Mouse (Mus musculus) neural tube, embryonic 11.5 days (tissue): ENCODE results near the gene Mt2. TPM values are rescaled to one million over a fixed set of nuclear protein-coding genes. Genes with fewer than 3 reads are reported as not detected.
"Not testable (repeated sequence)": the region's sequence is repeated elsewhere in the genome, so short reads cannot be mapped to it uniquely, and the experiment has no call there.

ENCODE experiments used
- ATAC-seq: fragments of 200-750 bp; cut with Nextera tagmentation; 2 replicates; pipeline ENCODE4 v1.8.0; 2017; ENCODE audit warnings: moderate number of reproducible peaks, mild to moderate bottlenecking, moderate TSS enrichment, moderate library complexity; ENCODE audit not compliant: insufficient read depth, low FRiP score, low TSS enrichment
- DNase-seq: peaks from one replicate; pipeline ENCODE4 v3.0.0-alpha.2; 2015; ENCODE audit warnings: low spot score
- H3K27ac ChIP-seq: fragments of 300-500 bp; sonication (generic); 2 replicates; pipeline ENCODE4 v1.5.1; 2014; ENCODE audit warnings: low read depth, mild to moderate bottlenecking, low read length
- H3K27me3 ChIP-seq: fragments of 300-500 bp; sonication (generic); 2 replicates; pipeline ENCODE4 v1.6.1; 2014; ENCODE audit warnings: mild to moderate bottlenecking, low read length, mixed read lengths; ENCODE audit not compliant: control insufficient read depth, insufficient read depth
- H3K36me3 ChIP-seq: fragments of 300-500 bp; sonication (generic); 2 replicates; pipeline ENCODE4 v1.6.1; 2014; ENCODE audit warnings: mild to moderate bottlenecking, low read length, moderate library complexity, mixed read lengths; ENCODE audit not compliant: control insufficient read depth, insufficient read depth
- H3K4me1 ChIP-seq: fragments of 300-500 bp; sonication (generic); 2 replicates; pipeline ENCODE4 v1.6.1; 2014; ENCODE audit warnings: low read length, mixed read lengths; ENCODE audit not compliant: control insufficient read depth, insufficient read depth
- H3K4me2 ChIP-seq: fragments of 300-500 bp; sonication (generic); 2 replicates; pipeline ENCODE4 v1.6.1; 2014; ENCODE audit warnings: low read depth, mild to moderate bottlenecking, moderate library complexity
- H3K4me3 ChIP-seq: fragments of 300-500 bp; sonication (generic); 2 replicates; pipeline ENCODE4 v1.5.1; 2014; ENCODE audit warnings: low read depth, low read length
- H3K9ac ChIP-seq: fragments of 300-500 bp; sonication (generic); 2 replicates; pipeline ENCODE4 v1.6.1; 2014; ENCODE audit warnings: mild to moderate bottlenecking, low read length
- H3K9me3 ChIP-seq: fragments of 300-500 bp; sonication (generic); 2 replicates; pipeline ENCODE4 v1.6.1; 2016; ENCODE audit warnings: low read length; ENCODE audit not compliant: control insufficient read depth
- WGBS: fragments of 180-500 bp; shearing (Covaris S2); extraction: QIAGEN DNeasy Blood & Tissue Kit; methylation state at CpG from one replicate; pipeline ENCODE4 v1.1.7; 2014; 5-methylcytosine and 5-hydroxymethylcytosine counted together
- polyA plus RNA-seq: library from polyadenylated mRNA; unstranded; fragments of >200 nt; fragmentation: Nextera tagmentation; extraction: Ambion mirVana; gene quantifications from 2 replicates; pipeline ENCODE4 v1.2.1, GENCODE M21; 2014

Gene Mt2
- 21.2 and 29.9 TPM in 2 replicates for polyA plus RNA-seq

DNA sequence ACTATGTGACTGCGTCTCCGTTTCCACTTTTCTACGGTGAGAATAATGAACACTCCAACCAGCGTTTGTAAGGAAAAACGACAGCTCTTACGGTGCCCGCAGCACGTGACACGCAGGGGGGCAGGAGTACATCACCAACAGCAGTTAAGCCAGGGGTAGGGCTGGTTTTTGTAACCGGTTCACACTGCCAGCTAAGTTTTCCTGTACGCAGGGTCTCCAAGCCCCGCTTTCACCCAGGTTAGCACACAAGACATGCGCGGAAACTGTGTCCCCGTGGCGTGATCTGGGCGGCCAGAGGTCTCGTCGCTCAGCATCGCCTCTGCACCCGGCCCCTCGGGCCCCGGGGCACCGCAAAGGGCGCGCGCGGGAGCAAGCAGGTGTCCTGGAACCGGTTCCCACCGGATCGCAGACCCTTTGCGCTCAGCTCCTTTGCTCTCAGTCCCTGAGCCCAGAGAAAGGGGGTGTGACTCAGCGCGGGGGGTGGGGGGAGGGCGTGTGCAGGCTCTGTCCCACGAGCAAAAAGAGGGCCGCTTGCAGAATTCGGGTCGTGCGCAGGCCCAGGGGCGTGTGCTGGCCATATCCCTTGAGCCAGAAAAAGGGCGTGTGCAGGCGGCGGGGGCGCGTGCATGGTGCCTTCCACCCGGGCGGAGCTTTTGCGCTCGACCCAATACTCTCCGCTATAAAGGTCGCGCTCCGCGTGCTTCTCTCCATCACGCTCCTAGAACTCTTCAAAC lies at the start of gene Mt2:
Gene Mt2, plus strand, starts transcription at position 590 of the 734 bp plus-strand sequence.
- H3K9ac ChIP-seq: peak within 1 kb of the TSS; percentile 29
- H3K36me3 ChIP-seq: no peaks in the 10 kb centered on the region
- no peaks in the 10 kb centered on the region for H3K9me3 ChIP-seq
- peak within 1 kb of the TSS; percentile 37 for H3K4me3 ChIP-seq
- WGBS: under 1% methylated on average over 56 of the region's 56 CpGs
- H3K27me3 ChIP-seq: peaks cover 52% of the 10 kb centered on the region
- ATAC-seq (peak; percentile 27; the same call in 1 of the 2 replicates), DNase-seq (peak; percentile 63)
- H3K4me2 ChIP-seq: peak within 1 kb of the TSS; percentile 77
- H3K4me1 ChIP-seq: peaks cover 13% of the 10 kb centered on the region
- no peak within 1 kb of the TSS for H3K27ac ChIP-seq

DNA sequence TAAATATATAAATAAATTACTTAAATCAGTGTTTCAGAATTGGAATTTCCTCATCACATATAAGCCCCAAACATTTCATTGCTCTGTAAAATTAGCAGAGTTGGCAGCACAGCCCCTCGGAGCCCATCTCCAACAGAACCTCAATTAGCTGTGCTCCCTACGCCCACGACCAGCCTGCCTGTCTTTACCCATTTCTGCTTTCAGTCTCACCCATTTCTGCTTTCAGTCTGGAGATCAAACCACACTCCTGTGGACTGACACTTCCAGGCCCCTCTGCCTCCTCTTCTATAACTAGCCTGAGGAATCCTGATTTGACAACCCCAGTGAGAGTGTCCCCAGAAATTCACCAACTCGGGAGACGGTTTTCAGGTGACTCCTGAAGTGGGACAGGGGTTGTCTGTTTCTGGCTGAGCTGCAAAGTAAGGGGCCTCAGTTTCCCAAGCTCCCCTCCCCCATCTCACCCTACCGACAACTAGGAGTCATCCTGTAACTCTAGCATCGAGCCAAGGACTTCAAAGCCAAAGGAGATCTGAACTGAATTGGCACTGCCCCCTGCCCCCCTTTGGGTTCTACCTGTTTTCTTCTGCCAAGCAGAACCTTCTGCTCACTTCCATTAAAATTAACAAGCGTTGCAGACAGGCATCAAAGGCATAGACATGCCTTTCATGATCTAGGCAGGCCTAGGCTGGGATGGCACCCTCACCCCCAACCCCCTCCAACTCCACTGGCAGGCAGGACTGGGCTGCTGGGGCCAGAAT lies 49.6 kb upstream of the Mt2 start:
- WGBS: 49% methylated on average over 8 of the region's 8 CpGs
- Histone ChIP-seq H3K9ac (no peak overlapping the region), H3K4me1 (peaks cover 6% of the 10 kb centered on the region), H3K4me3 (no peak overlapping the region), H3K9me3 (no peaks in the 10 kb centered on the region), H3K27me3 (no peaks in the 10 kb centered on the region), H3K4me2 (no peak overlapping the region), H3K27ac (no peak overlapping the region), H3K36me3 (no peaks in the 10 kb centered on the region)
- no peak for ATAC-seq
- no peak for DNase-seq

DNA sequence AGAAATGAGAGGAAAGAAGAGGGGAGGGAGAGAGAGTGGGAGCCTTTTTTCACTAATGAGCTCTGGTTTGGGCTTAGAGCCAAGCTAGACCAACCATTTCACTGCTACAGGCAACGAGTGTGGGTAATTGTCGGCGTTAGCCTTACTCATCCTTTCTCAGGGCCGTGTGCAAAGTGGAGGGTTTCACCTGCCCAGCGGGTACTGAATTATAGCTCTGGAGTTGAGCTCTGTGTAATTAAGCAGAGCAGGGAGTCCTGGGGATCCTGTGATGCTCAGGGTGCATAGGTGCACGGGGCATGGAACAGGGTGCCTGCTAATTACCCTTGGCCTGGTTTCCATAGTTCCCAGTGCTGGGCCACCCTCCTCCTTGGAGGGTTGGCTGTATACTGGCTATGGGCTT lies 44.8 kb upstream of the Mt2 start:
- Histone ChIP-seq H3K4me2 (no peak overlapping the region), H3K9ac (no peak overlapping the region), H3K4me1 (no peaks in the 10 kb centered on the region), H3K27me3 (no peaks in the 10 kb centered on the region), H3K36me3 (no peaks in the 10 kb centered on the region), H3K9me3 (no peaks in the 10 kb centered on the region), H3K4me3 (no peak overlapping the region), H3K27ac (no peak overlapping the region)
- WGBS: 87% methylated on average over 6 of the region's 6 CpGs
- ATAC-seq (no peak), DNase-seq (no peak)

DNA sequence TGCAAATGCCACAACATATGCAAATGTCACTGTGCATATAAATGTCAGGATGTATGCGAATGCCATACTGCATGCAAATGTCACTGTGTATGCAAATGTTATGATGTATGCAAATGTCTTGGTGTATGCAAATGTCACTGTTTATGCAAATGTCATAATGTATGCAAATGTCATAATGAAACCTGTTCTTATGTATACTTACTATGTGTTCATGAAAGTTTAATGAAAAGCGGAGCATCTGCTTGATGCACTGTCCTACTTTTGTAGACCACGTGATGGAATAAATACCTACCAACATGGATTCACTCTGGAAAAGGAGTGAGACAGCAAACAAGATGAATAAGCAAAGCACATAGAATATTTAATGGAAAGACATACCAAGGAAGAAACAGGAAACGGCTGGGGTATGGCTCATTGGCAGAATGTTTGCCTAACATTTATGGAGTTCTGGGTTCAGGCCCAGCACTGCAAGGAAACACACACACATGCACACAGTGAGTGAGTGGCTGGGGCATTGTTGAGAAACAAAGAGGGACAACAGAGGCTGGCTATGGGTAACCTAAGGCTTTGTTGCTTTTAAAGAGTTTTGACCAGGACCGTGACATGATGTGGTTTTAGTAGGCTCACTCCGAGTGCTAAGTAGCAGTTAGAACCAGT lies 43.2 kb upstream of the Mt2 start:
- no peak for ATAC-seq
- Histone ChIP-seq H3K4me1 (no peaks in the 10 kb centered on the region), H3K27ac (no peak overlapping the region), H3K4me2 (no peak overlapping the region), H3K4me3 (no peak overlapping the region), H3K27me3 (no peaks in the 10 kb centered on the region), H3K9ac (no peak overlapping the region), H3K36me3 (no peaks in the 10 kb centered on the region), H3K9me3 (no peaks in the 10 kb centered on the region)
- WGBS: 79% methylated on average over 6 of the region's 6 CpGs
- DNase-seq: no peak

DNA sequence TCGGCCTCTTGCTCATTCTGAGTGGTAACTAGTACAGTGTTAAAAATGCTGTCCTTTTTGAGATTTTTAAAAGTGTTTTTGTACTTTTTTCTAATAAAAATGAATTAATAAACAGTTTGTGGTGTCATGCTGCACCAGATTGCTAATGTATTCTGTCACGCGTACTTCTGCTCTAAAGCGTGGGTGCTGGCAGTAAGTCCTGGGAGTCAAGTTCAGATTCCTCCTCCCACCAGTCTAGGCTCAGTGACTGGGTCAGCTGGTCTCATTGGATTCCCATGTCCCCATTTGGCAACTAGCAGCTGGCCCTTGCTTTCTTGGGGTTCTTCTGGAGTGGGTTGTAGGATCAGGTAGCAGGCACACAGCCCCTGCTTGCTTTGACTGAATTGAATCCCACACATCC lies 42.3 kb upstream of the Mt2 start:
- Histone ChIP-seq H3K4me3 (no peak overlapping the region), H3K9me3 (no peaks in the 10 kb centered on the region), H3K36me3 (no peaks in the 10 kb centered on the region), H3K27ac (no peak overlapping the region), H3K4me1 (no peaks in the 10 kb centered on the region), H3K9ac (no peak overlapping the region), H3K4me2 (no peak overlapping the region), H3K27me3 (no peaks in the 10 kb centered on the region)
- ATAC-seq (no peak), DNase-seq (no peak)
- 85% methylated on average over 4 of the region's 4 CpGs for WGBS

DNA sequence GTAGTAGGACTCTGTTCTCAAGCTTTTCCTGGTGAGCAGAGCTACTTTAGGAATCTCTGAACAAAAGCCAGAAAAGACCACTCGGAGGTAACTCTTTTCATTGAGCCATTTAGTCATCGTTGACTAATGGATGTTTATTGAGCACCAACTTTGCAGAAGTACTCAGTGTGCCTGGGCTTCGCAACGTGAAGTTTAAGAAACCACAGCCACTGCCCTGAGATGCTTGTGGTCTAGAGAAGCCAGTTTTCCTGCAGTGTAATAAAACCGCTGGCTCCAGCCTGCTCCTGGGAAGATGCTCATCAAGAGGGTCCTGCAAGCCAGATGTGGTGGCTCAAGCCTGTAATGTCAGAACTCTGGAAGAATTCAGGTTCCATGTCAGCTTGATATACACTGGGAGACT lies 40.4 kb upstream of the Mt2 start:
- ATAC-seq: no peak
- no peak overlapping the region for H3K4me2 ChIP-seq
- H3K9me3 ChIP-seq: no peaks in the 10 kb centered on the region
- H3K9ac ChIP-seq: no peak overlapping the region
- H3K4me3 ChIP-seq: no peak overlapping the region
- H3K27ac ChIP-seq: no peak overlapping the region
- no peaks in the 10 kb centered on the region for H3K4me1 ChIP-seq
- WGBS: 67% methylated on average over 5 of the region's 5 CpGs
- no peak for DNase-seq
- H3K36me3 ChIP-seq: no peaks in the 10 kb centered on the region
- H3K27me3 ChIP-seq: no peaks in the 10 kb centered on the region

DNA sequence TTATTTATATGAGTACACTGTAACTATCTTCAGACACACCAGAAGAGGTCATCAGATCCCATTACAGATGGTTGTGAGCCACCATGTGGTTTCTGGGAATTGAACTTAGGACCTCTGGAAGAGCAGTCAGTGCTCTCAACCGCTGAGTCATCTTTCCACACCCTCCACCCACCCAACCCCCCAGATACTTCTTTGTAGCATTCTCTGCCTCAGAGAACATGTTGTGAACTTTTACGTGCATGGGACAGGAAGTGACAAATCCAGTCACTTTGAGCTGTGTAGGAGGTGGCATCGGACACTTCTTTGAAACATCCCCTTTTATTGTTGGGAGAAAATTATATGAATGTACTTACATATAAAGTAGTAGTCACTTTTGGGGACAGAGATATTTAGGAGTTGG lies 37.9 kb upstream of the Mt2 start:
- not testable (repeated sequence) for H3K27me3 ChIP-seq, H3K36me3 ChIP-seq, H3K27ac ChIP-seq, ATAC-seq, DNase-seq, H3K4me2 ChIP-seq, H3K4me3 ChIP-seq, H3K9ac ChIP-seq, H3K9me3 ChIP-seq, H3K4me1 ChIP-seq
- 79% methylated on average over 3 of the region's 3 CpGs for WGBS

DNA sequence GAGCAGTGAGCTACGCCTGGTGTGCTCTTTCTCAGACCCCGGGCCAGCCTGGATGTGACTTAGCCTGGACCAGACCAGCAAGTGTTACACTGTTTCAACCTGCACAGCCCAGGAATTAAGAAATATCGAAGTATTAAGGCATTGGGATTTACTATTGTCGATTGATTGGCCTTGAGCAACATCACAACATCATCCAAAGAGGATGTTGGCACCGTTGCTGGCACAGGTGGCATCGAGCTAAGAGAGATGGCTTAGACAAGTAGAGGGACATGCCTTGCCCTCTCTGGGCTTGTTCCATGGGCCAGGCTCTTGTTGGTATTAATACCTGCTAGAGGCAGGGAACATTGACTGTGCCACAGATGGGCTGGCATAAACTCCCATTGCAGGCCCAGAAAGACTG lies 36.9 kb upstream of the Mt2 start:
- H3K36me3 ChIP-seq: no peaks in the 10 kb centered on the region
- no peaks in the 10 kb centered on the region for H3K27me3 ChIP-seq
- no peak overlapping the region for H3K9ac ChIP-seq
- H3K4me2 ChIP-seq: no peak overlapping the region
- H3K9me3 ChIP-seq: no peaks in the 10 kb centered on the region
- no peak overlapping the region for H3K27ac ChIP-seq
- DNase-seq (no peak), ATAC-seq (no peak)
- no peak overlapping the region for H3K4me3 ChIP-seq
- 95% methylated on average over 6 of the region's 6 CpGs for WGBS
- no peaks in the 10 kb centered on the region for H3K4me1 ChIP-seq
